Mouse (Mus musculus) brain, adult 2 months (tissue): ENCODE results near the gene Olfr361.
"Not testable (repeated sequence)": the region's sequence is repeated elsewhere in the genome, so short reads cannot be mapped to it uniquely, and the experiment has no call there.

Experiments
- DNase-seq: peaks from one replicate; pipeline ENCODE4 v3.0.0; 2011; ENCODE audit warnings: low read depth, low spot score

Olfr361 gene

DNA sequence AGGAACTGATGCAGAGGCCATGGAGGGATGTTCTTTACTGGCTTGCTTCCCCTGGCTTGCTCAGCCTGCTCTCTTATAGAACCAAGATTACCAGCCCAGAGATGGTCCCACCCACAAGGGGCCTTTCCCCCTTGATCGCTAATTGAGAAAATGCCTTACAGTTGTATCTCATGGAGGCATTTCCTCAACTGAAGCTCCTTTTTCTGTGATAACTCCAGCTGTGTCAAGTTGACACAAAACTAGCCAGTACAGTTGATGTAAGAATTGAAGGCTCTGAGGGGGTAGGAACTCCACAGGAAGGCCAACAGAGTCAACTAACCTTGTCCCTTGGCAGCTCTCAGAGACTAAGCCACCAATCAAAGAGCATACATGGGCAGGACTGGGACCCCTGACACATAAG, at the start of gene Olfr361:
Gene Olfr361 (minus strand): TSS at position 101 of the 400 bp plus-strand sequence.
- DNase-seq = not testable (repeated sequence)

DNA sequence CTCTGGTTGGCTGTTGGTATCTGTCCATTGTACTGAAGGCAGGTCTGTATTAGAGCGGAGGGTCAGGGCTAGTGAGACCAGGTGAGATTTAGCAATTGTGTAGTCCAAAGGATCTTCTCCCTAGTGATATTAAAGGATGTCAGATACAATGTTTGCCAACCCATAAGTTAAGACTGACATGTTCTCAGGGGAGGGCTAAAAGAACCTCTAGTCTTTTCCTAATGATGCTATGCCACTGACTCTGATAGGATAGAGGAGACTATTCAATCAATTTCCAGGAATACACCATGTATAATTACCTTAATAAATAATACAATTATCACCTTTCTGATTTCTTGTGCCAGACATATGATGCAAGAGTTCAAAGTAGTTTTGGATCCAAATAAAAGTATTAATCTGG, 28.7 kb upstream of the Olfr361 start, which contains the start of gene Olfr362:
Gene Olfr362 (minus strand): TSS at position 101 of the 400 bp plus-strand sequence.
- DNase-seq = no peak

DNA sequence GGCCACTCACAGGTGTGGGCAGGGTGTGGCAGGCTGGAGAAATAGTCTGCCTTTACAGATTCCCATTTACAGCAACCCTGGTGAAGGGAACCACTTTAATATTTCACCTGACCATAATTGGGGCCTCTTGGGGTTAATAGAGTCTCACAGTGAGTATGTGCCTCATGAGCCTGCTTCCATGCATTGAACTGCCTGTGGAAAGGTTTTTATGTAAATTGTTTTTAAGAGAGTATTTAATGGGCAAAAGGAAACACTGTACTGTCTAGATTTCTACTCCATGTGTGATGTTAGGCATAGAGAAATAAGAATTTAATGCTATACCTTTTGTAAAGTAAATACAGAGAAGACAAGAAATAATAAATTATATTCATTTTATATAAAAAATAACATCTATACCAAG, 23.6 kb downstream of the Olfr361 start, which contains the start of gene Olfr360:
Gene Olfr360 (plus strand): TSS at position 301 of the 400 bp plus-strand sequence.
- no peak for DNase-seq
